Comparison of ENCODE assay signal across 12 mouse cellular contexts in the genomic region with DNA sequence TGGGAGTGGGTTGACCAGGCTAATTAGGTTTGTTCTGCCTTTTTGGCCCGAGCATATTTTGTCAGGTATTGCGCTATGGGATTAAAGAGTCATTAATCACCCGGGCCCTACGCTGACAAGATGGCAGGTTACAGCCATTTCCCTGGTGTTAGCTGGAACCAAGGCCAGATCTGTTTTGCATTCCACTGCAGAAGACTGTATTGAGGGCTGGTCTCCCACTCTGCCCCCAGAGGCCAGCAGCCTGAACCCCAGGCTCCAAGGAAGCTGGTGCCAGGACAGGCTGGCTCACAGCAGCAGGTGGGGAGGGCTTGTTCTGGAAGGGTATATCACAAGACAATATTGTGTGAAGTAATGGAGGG.
DNase-seq lines count a peak whose midpoint lies in the region; ATAC-seq and TF ChIP-seq lines count a peak whose summit lies in the region.
"Had no signal": no experiment of that assay in that cellular context is flagged by ENCODE, and none has a peak within 500 bp of the region (broad histone marks: within the 10 kb centered on the region; RNA-seq: fewer than 3 reads in every experiment).

No protein-coding gene starts in this region.

- peak overlapping the region; percentile 56 for H3K27ac ChIP-seq in forebrain, embryonic 10.5 days
- H3K27ac ChIP-seq in hindbrain, embryonic 12.5 days: no peak overlapping the region
- H3K27ac ChIP-seq in midbrain, embryonic 15.5 days: no peak overlapping the region
- H3K27ac ChIP-seq in intestine, postnatal 0 days (ENCODE audit: low read depth, low read length): no peak overlapping the region

- peaks cover 10% of the 10 kb centered on the region for H3K9me3 ChIP-seq in forebrain, embryonic 10.5 days
- H3K9me3 ChIP-seq in hindbrain, embryonic 12.5 days (replicated peaks): 0 out of 2 replicates have a peak, but pooled peaks cover 4% of the 10 kb centered on the region
- H3K9me3 ChIP-seq in midbrain, embryonic 15.5 days: no peaks in the 10 kb centered on the region
- H3K9me3 ChIP-seq in intestine, postnatal 0 days (ENCODE audit: control insufficient read depth): no peaks in the 10 kb centered on the region

- H3K36me3 ChIP-seq in forebrain, embryonic 10.5 days (replicated peaks): no peaks in the 10 kb centered on the region
- no peaks in the 10 kb centered on the region for H3K36me3 ChIP-seq in hindbrain, embryonic 12.5 days
- H3K36me3 ChIP-seq in midbrain, embryonic 15.5 days (replicated peaks): no peaks in the 10 kb centered on the region
- no peaks in the 10 kb centered on the region for H3K36me3 ChIP-seq in intestine, postnatal 0 days (ENCODE audit: control insufficient read depth, insufficient read depth)

- peak overlapping the region; percentile 9; the same call in 1 of the 2 replicates for H3K4me3 ChIP-seq in forebrain, embryonic 10.5 days
- no peak overlapping the region for H3K4me3 ChIP-seq in hindbrain, embryonic 12.5 days
- no peak overlapping the region for H3K4me3 ChIP-seq in midbrain, embryonic 15.5 days
- H3K4me3 ChIP-seq in intestine, postnatal 0 days (ENCODE audit: low read depth, low read length): no peak overlapping the region

- peaks cover 100% of the 10 kb centered on the region for H3K27me3 ChIP-seq in forebrain, embryonic 10.5 days (ENCODE audit: poor library complexity, severe bottlenecking)
- H3K27me3 ChIP-seq in hindbrain, embryonic 12.5 days: peaks cover 92% of the 10 kb centered on the region
- peaks cover 48% of the 10 kb centered on the region for H3K27me3 ChIP-seq in midbrain, embryonic 15.5 days (replicated peaks)
- no peaks in the 10 kb centered on the region for H3K27me3 ChIP-seq in intestine, postnatal 0 days (replicated peaks; ENCODE audit: control insufficient read depth, insufficient read depth, low read length)

- no peak for TF ChIP-seq CTCF in intestine, postnatal 0 days (IDR thresholded peaks at IDR 0.05; ENCODE audit: low read depth)

- no peak overlapping the region for H3K4me2 ChIP-seq in hindbrain, embryonic 12.5 days (replicated peaks)
- H3K4me2 ChIP-seq in midbrain, embryonic 15.5 days: no peak overlapping the region
- no peak overlapping the region for H3K4me2 ChIP-seq in intestine, postnatal 0 days (replicated peaks; ENCODE audit: low read depth)

- peak; percentile 60 for DNase-seq in embryo, embryonic 10.5 days (ENCODE audit: low spot score)
- DNase-seq in forebrain, embryonic 10.5 days (ENCODE audit: extremely low spot score, low spot score): no peak
- no peak for DNase-seq in urinary bladder, postnatal 14 days (ENCODE audit: low spot score)
- DNase-seq in lung, postnatal 4 days: no peak
- DNase-seq: adrenal gland, adult 2 months; cerebellum, postnatal 14 days; gastrocnemius, postnatal 25 days; liver; thymus, postnatal 4 days had no signal

- H3K4me1 ChIP-seq in forebrain, embryonic 10.5 days: peaks cover 40% of the 10 kb centered on the region
- H3K4me1 ChIP-seq in hindbrain, embryonic 12.5 days: peaks cover 15% of the 10 kb centered on the region
- H3K4me1 ChIP-seq in midbrain, embryonic 15.5 days: peaks cover 9% of the 10 kb centered on the region
- H3K4me1 ChIP-seq in intestine, postnatal 0 days (replicated peaks; ENCODE audit: control insufficient read depth, insufficient read depth, low read length): no peaks in the 10 kb centered on the region

- no peak overlapping the region for H3K9ac ChIP-seq in hindbrain, embryonic 12.5 days
- H3K9ac ChIP-seq in midbrain, embryonic 15.5 days: no peak overlapping the region
- H3K9ac ChIP-seq in intestine, postnatal 0 days (ENCODE audit: low read depth, low read length): no peak overlapping the region

- 21% methylated on average over 4 of the region's 4 CpGs for WGBS in forebrain, embryonic 10.5 days
- WGBS in hindbrain, embryonic 12.5 days: 20% methylated on average over 4 of the region's 4 CpGs
- 23% methylated on average over 4 of the region's 4 CpGs for WGBS in midbrain, embryonic 15.5 days
- 77% methylated on average over 4 of the region's 4 CpGs for WGBS in intestine, postnatal 0 days

- peak; percentile 59 for ATAC-seq in hindbrain, embryonic 12.5 days (ENCODE audit: low FRiP score)
- ATAC-seq in midbrain, embryonic 15.5 days (replicated peaks): peak; percentile 46
- ATAC-seq in intestine, postnatal 0 days: no peak
